Mouse (Mus musculus): ENCODE measurements around the gene Eml5.

Eml5 gene

GRCm38 (mm10) chr12:98900881-98901801 is at the start of gene Eml5:
TSS of gene Eml5 (minus strand) at chr12:98901484.
- peak; percentile 70 to 71 for DNase-seq

GRCm38 (mm10) chr12:98932856-98933255 is 31.6 kb upstream of the Eml5 start:
- DNase-seq: no peak

- no peak for DNase-seq
Measured at GRCm38 (mm10) chr12:98932441-98932840, 31.2 kb upstream of the Eml5 start.

GRCm38 (mm10) chr12:98931174-98931573 is 29.9 kb upstream of the Eml5 start:
- DNase-seq: no peak

- DNase-seq: peak; percentile 80 to 85
Measured at GRCm38 (mm10) chr12:98920194-98920991, 19.1 kb upstream of the Eml5 start, which contains the start of gene Ttc8. TSS of gene Ttc8 (plus strand) at chr12:98920574.

GRCm38 (mm10) chr12:98910096-98910495 is 8.8 kb upstream of the Eml5 start:
- DNase-seq: no peak

- no peak for DNase-seq
Measured at GRCm38 (mm10) chr12:98905466-98905865, 4.2 kb upstream of the Eml5 start.

GRCm38 (mm10) chr12:98900341-98900880 is 873 bp downstream of the Eml5 start:
- DNase-seq: no peak

- no peak for DNase-seq
Measured at GRCm38 (mm10) chr12:98899676-98900075, 1.6 kb downstream of the Eml5 start.

GRCm38 (mm10) chr12:98896761-98897160 is 4.5 kb downstream of the Eml5 start:
- no peak for DNase-seq

GRCm38 (mm10) chr12:98884515-98884914 is 16.8 kb downstream of the Eml5 start:
- no peak for DNase-seq

GRCm38 (mm10) chr12:98881796-98882195 is 19.5 kb downstream of the Eml5 start:
- DNase-seq: no peak

- no peak for DNase-seq
Measured at GRCm38 (mm10) chr12:98878693-98879092, 22.6 kb downstream of the Eml5 start.

- DNase-seq: no peak
Measured at GRCm38 (mm10) chr12:98875216-98875615, 26.1 kb downstream of the Eml5 start.

- peak; percentile 19 to 41 for DNase-seq
Measured at GRCm38 (mm10) chr12:98872836-98873235, 28.4 kb downstream of the Eml5 start.

- DNase-seq: no peak
Measured at GRCm38 (mm10) chr12:98863436-98863835, 37.8 kb downstream of the Eml5 start.

GRCm38 (mm10) chr12:98860316-98860715 is 41.0 kb downstream of the Eml5 start:
- DNase-seq: no peak

GRCm38 (mm10) chr12:98850767-98851166 is 50.5 kb downstream of the Eml5 start:
- peak; percentile 46 to 82 for DNase-seq

GRCm38 (mm10) chr12:98844774-98845173 is 56.5 kb downstream of the Eml5 start:
- DNase-seq: no peak

GRCm38 (mm10) chr12:98840135-98840534 is 61.1 kb downstream of the Eml5 start:
- no peak for DNase-seq

GRCm38 (mm10) chr12:98837940-98838339 is 63.3 kb downstream of the Eml5 start:
- DNase-seq: no peak

- DNase-seq: no peak
Measured at GRCm38 (mm10) chr12:98835466-98835865, 65.8 kb downstream of the Eml5 start.

- no peak for DNase-seq
Measured at GRCm38 (mm10) chr12:98834879-98835278, 66.4 kb downstream of the Eml5 start.

All from kidney, adult 8-10 months (tissue).